Mouse (Mus musculus) spleen, adult 2 months (tissue): Measurements from ENCODE around the gene Mdn1.

ENCODE experiments used
- CTCF ChIP-seq: fragments of 200-500 bp; IDR thresholded peaks from 2 replicates; pipeline ENCODE4 v1.5.1; 2011; ENCODE audit warnings: mild to moderate bottlenecking, inconsistent platforms; ENCODE audit not compliant: insufficient read depth, insufficient read length, insufficient replicate concordance; ENCODE audit errors: extremely low read depth
- POLR2A ChIP-seq: fragments of 200-500 bp; IDR thresholded peaks from 2 replicates; pipeline ENCODE4 v1.6.1; 2011; ENCODE audit warnings: low read depth, low read length, inconsistent platforms

DNA sequence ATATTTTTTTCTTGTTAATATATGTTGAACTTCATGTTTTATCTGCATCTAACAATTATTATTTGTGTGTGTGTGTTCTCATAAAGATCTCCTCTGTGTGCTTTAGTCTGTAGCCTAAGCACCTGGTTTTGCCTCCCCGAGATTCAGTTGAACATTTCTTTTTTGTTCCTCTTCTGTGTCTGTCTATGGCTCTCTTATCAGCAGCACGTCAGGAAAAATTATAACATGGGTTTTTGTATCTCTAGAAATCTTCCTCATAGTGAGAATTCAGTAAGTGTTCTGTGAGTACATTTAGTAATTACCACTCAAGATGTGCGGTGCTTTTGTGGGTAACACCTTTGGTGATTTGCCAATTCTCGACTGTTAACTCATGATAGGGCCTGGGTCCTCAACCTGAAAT, 8.9 kb downstream of the Mdn1 start:
- TF ChIP-seq POLR2A (no peak), CTCF (no peak)
